Mouse (Mus musculus) hindbrain, embryonic 16.5 days (tissue): ENCODE measurements around the gene Ttc7b. TPM values are rescaled to one million over a fixed set of nuclear protein-coding genes. Genes with fewer than 3 reads are reported as not detected.

Experiments
- ATAC-seq: fragments of 200-750 bp; cut with Nextera tagmentation; 2 replicates; pipeline ENCODE4 v1.8.0; 2017; ENCODE audit warnings: moderate TSS enrichment, moderate library complexity
- H3K27ac ChIP-seq: fragments of 300-500 bp; sonication (generic); 2 replicates; pipeline ENCODE4 v1.5.1; 2014; ENCODE audit warnings: low read depth, mild to moderate bottlenecking, control low read depth, low read length, moderate library complexity
- H3K27me3 ChIP-seq: fragments of 300-500 bp; sonication (generic); replicated peaks from 2 replicates; pipeline ENCODE4 v1.6.1; 2014; ENCODE audit warnings: low read length; ENCODE audit not compliant: control insufficient read depth, insufficient read depth
- H3K36me3 ChIP-seq: fragments of 300-500 bp; sonication (generic); 2 replicates; pipeline ENCODE4 v1.6.1; 2014; ENCODE audit warnings: mild to moderate bottlenecking, low read length, moderate library complexity, mixed read lengths; ENCODE audit not compliant: control insufficient read depth, insufficient read depth
- H3K4me1 ChIP-seq: fragments of 300-500 bp; sonication (generic); 2 replicates; pipeline ENCODE4 v1.6.1; 2014; ENCODE audit warnings: low read depth, low read length; ENCODE audit not compliant: control insufficient read depth, insufficient read depth
- H3K4me2 ChIP-seq: fragments of 300-500 bp; sonication (generic); 2 replicates; pipeline ENCODE4 v1.6.1; 2014; ENCODE audit warnings: mild to moderate bottlenecking, low read length, control low read depth, moderate library complexity
- H3K4me3 ChIP-seq: fragments of 300-500 bp; sonication (generic); 2 replicates; pipeline ENCODE4 v1.5.1; 2014; ENCODE audit warnings: mild to moderate bottlenecking, low read length, control low read depth, moderate library complexity
- H3K9ac ChIP-seq: fragments of 300-500 bp; sonication (generic); 2 replicates; pipeline ENCODE4 v1.6.1; 2014; ENCODE audit warnings: low read depth, mild to moderate bottlenecking, control low read depth, low read length, moderate library complexity
- H3K9me3 ChIP-seq: fragments of 300-500 bp; sonication (generic); 2 replicates; pipeline ENCODE4 v1.6.1; 2014; ENCODE audit warnings: mild to moderate bottlenecking, low read length, moderate library complexity; ENCODE audit not compliant: control insufficient read depth
- WGBS: fragments of 180-500 bp; shearing (Covaris S2); extraction: QIAGEN DNeasy Blood & Tissue Kit; methylation state at CpG from one replicate; pipeline ENCODE4 v1.1.7; 2014; 5-methylcytosine and 5-hydroxymethylcytosine counted together
- polyA plus RNA-seq: library from polyadenylated mRNA; unstranded; fragments of >200 nt; fragmentation: Nextera tagmentation; extraction: Ambion mirVana; gene quantifications from 2 replicates; pipeline ENCODE4 v1.2.1, GENCODE M21; 2015

The Ttc7b gene
- polyA plus RNA-seq, 1 experiment from 2014 or later = 8.8 TPM

- Histone ChIP-seq H3K9me3 (no peaks in the 10 kb centered on the region), H3K4me3 (no peak overlapping the region), H3K27me3 (no peaks in the 10 kb centered on the region), H3K4me2 (no peak overlapping the region), H3K4me1 (peaks cover 21% of the 10 kb centered on the region), H3K9ac (no peak overlapping the region), H3K27ac (no peak overlapping the region; the same call in 1 of the 2 replicates), H3K36me3 (peaks cover 13% of the 10 kb centered on the region)
- 86% methylated on average over 2 of the region's 2 CpGs for WGBS
- no peak for ATAC-seq
Observed at GRCm38 (mm10) chr12:100304280-100304679, 216.3 kb downstream of the Ttc7b start.

- Histone ChIP-seq H3K27me3 (no peaks in the 10 kb centered on the region), H3K9me3 (no peaks in the 10 kb centered on the region), H3K9ac (no peak overlapping the region), H3K27ac (no peak overlapping the region), H3K4me2 (no peak overlapping the region), H3K36me3 (peaks cover 13% of the 10 kb centered on the region), H3K4me1 (peaks cover 13% of the 10 kb centered on the region), H3K4me3 (no peak overlapping the region)
- ATAC-seq = no peak
- 83% methylated on average over 7 of the region's 7 CpGs for WGBS
Observed at GRCm38 (mm10) chr12:100303141-100303540, 217.5 kb downstream of the Ttc7b start.

- Histone ChIP-seq H3K36me3 (peaks cover 13% of the 10 kb centered on the region), H3K27ac (no peak overlapping the region), H3K27me3 (no peaks in the 10 kb centered on the region), H3K9me3 (no peaks in the 10 kb centered on the region), H3K9ac (no peak overlapping the region), H3K4me1 (no peaks in the 10 kb centered on the region), H3K4me2 (no peak overlapping the region), H3K4me3 (no peak overlapping the region)
- no peak for ATAC-seq
- 68% methylated on average over 5 of the region's 5 CpGs for WGBS
Observed at GRCm38 (mm10) chr12:100300446-100300845, 220.2 kb downstream of the Ttc7b start.

GRCm38 (mm10) chr12:100299322-100299726 lies 221.3 kb downstream of the Ttc7b start:
- WGBS = 86% methylated on average over 8 of the region's 8 CpGs
- Histone ChIP-seq H3K4me2 (no peak overlapping the region), H3K27me3 (no peaks in the 10 kb centered on the region), H3K27ac (no peak overlapping the region), H3K4me1 (no peaks in the 10 kb centered on the region), H3K9ac (no peak overlapping the region), H3K36me3 (peaks cover 13% of the 10 kb centered on the region), H3K9me3 (no peaks in the 10 kb centered on the region), H3K4me3 (no peak overlapping the region)
- peak; percentile 26; the same call in 1 of the 2 replicates for ATAC-seq

GRCm38 (mm10) chr12:100298788-100299187 lies 221.8 kb downstream of the Ttc7b start:
- no peaks in the 10 kb centered on the region for H3K27me3 ChIP-seq
- H3K27ac ChIP-seq = no peak overlapping the region
- H3K36me3 ChIP-seq = peaks cover 13% of the 10 kb centered on the region
- 82% methylated on average over 2 of the region's 2 CpGs for WGBS
- H3K4me3 ChIP-seq = no peak overlapping the region
- no peaks in the 10 kb centered on the region for H3K9me3 ChIP-seq
- no peak for ATAC-seq
- H3K9ac ChIP-seq = no peak overlapping the region
- no peak overlapping the region for H3K4me2 ChIP-seq
- H3K4me1 ChIP-seq = no peaks in the 10 kb centered on the region

GRCm38 (mm10) chr12:100297961-100298360 lies 222.7 kb downstream of the Ttc7b start:
- ATAC-seq = no peak
- no peaks in the 10 kb centered on the region for H3K9me3 ChIP-seq
- H3K4me1 ChIP-seq = no peaks in the 10 kb centered on the region
- H3K27me3 ChIP-seq = no peaks in the 10 kb centered on the region
- WGBS = 74% methylated on average over 4 of the region's 4 CpGs
- H3K9ac ChIP-seq = no peak overlapping the region
- H3K4me3 ChIP-seq = no peak overlapping the region
- H3K4me2 ChIP-seq = no peak overlapping the region
- no peak overlapping the region for H3K27ac ChIP-seq
- peaks cover 13% of the 10 kb centered on the region for H3K36me3 ChIP-seq

GRCm38 (mm10) chr12:100294457-100294856 lies 226.2 kb downstream of the Ttc7b start:
- Histone ChIP-seq H3K27me3 (no peaks in the 10 kb centered on the region), H3K9me3 (no peaks in the 10 kb centered on the region), H3K36me3 (peaks cover 1% of the 10 kb centered on the region; the same call in 1 of the 2 replicates), H3K4me1 (peaks cover 20% of the 10 kb centered on the region), H3K27ac (no peak overlapping the region), H3K4me3 (no peak overlapping the region), H3K9ac (no peak overlapping the region), H3K4me2 (no peak overlapping the region)
- no peak for ATAC-seq
- 79% methylated on average over 2 of the region's 2 CpGs for WGBS

GRCm38 (mm10) chr12:100293956-100294355 lies 226.7 kb downstream of the Ttc7b start:
- Histone ChIP-seq H3K4me3 (no peak overlapping the region), H3K9ac (no peak overlapping the region), H3K27ac (no peak overlapping the region), H3K27me3 (no peaks in the 10 kb centered on the region), H3K9me3 (no peaks in the 10 kb centered on the region), H3K4me1 (peaks cover 25% of the 10 kb centered on the region), H3K4me2 (no peak overlapping the region), H3K36me3 (no peaks in the 10 kb centered on the region)
- WGBS = 80% methylated on average over 9 of the region's 9 CpGs
- no peak for ATAC-seq

GRCm38 (mm10) chr12:100290711-100291685 lies 229.6 kb downstream of the Ttc7b start:
- Histone ChIP-seq H3K9me3 (no peaks in the 10 kb centered on the region), H3K9ac (peak overlapping the region; percentile 46; the same call in 1 of the 2 replicates), H3K4me2 (no peak overlapping the region), H3K4me1 (peaks cover 29% of the 10 kb centered on the region), H3K4me3 (no peak overlapping the region), H3K27ac (peak overlapping the region; percentile 70), H3K36me3 (no peaks in the 10 kb centered on the region), H3K27me3 (no peaks in the 10 kb centered on the region)
- peak; percentile 79 for ATAC-seq
- WGBS = 29% methylated on average over 18 of the region's 18 CpGs
